Mouse (Mus musculus) C2C12 (cell line): ENCODE results near the gene Mfsd2a.

Source experiments
- CTCF ChIP-seq: IDR thresholded peaks from one replicate; pipeline ENCODE4 v1.5.1; 2011; ENCODE audit not compliant: control insufficient read depth, insufficient read depth, insufficient read length
- MAX ChIP-seq: IDR thresholded peaks from one replicate; pipeline ENCODE4 v1.6.1; 2011; ENCODE audit warnings: mild to moderate bottlenecking, control low read depth
- USF1 ChIP-seq: IDR thresholded peaks from one replicate; pipeline ENCODE4 v1.6.1; 2011; ENCODE audit warnings: low read depth, mild to moderate bottlenecking, control low read depth, moderate library complexity

DNA sequence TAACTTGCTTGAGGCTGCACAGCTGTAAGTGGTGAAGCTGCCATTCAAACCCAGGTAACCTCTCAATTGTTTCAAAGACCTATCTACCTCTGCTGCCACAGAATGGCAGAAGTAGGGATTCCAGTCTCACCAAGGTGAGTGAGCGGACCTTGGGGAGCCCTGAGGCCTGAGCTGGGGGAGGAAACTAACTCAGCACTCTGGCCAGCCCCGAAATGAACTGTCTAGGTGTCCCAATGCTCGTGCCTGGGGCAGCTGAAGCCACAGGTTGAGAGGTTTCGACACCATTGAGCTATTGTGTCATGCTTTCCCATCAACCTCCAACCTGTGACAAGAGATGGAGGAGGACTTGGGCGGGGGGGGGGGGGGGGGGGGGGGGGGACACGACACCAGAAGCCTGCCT is 4.7 kb downstream of the Mfsd2a start:
- TF ChIP-seq USF1 (no peak), CTCF (no peak), MAX (no peak)
